Mouse (Mus musculus) megakaryocyte-erythroid progenitor cell, adult 5-6 weeks (primary cell): ENCODE measurements around the gene Sptan1. TPM values are rescaled to one million over a fixed set of nuclear protein-coding genes. Genes with fewer than 3 reads are reported as not detected.
A peak's percentile ranks its signal among the peaks of the same experiment; 100 is the strongest.

ENCODE experiments used
- ATAC-seq: replicated peaks from 2 replicates; pipeline ENCODE4 v1.8.0; 2016; ENCODE audit warnings: mild to moderate bottlenecking, inconsistent platforms; ENCODE audit not compliant: severe bottlenecking, poor library complexity, low FRiP score, low TSS enrichment
- total RNA-seq, 2 experiments: library from RNA; stranded (forward) in 1 of 2; stranded (reverse) in 1 of 2; fragments of 200-1000, 215-1000 nt in 1 of 2; fragments of >200 nt in 1 of 2; fragmentation: Nextera tagmentation in 1 of 2; gene quantifications; 2 replicates each; pipeline ENCODE4 v1.2.3; 2014 to 2017

Sptan1 gene
- total RNA-seq, 2 experiments from 2014 or later, result 5.2 to 9.7 TPM

- ATAC-seq, result peak; percentile 68
These were observed 112.4 kb downstream of the Sptan1 start, which contains the start of gene Pkn3 for GRCm38 (mm10) chr2:30077502-30078348. Pkn3 (plus strand) TSS chr2:30077684.

GRCm38 (mm10) chr2:30078349-30078712 lies 113.0 kb downstream of the Sptan1 start:
- ATAC-seq, result no peak

- ATAC-seq, result no peak
These were observed 113.4 kb downstream of the Sptan1 start for GRCm38 (mm10) chr2:30078760-30079159.

GRCm38 (mm10) chr2:30080181-30080800 lies 114.9 kb downstream of the Sptan1 start:
- ATAC-seq, result no peak

Other genes starting within 250 kb of the Sptan1 start
- not detected in 2 replicates for gene Gm13420, start 213.9 kb upstream of the Sptan1 start, total RNA-seq (2014; fragmentation: Nextera tagmentation)
- gene Gm13420, start 213.9 kb upstream of the Sptan1 start, total RNA-seq (2017), result not detected in 2 replicates
- gene Gm13547, start 206.2 kb upstream of the Sptan1 start, total RNA-seq (2014; fragmentation: Nextera tagmentation), result 3.6 TPM in 1 of 2 replicates, not detected in the other
- not detected in 2 replicates for gene Gm13547, start 206.2 kb upstream of the Sptan1 start, total RNA-seq (2017)
- 13.6 and 20.9 TPM in 2 replicates for gene Coq4, start 178.1 kb upstream of the Sptan1 start, total RNA-seq (2014; fragmentation: Nextera tagmentation)
- gene Coq4, start 178.1 kb upstream of the Sptan1 start, total RNA-seq (2017), result 4.2 and 7.2 TPM in 2 replicates
- gene Trub2, start 177.1 kb upstream of the Sptan1 start, total RNA-seq (2014; fragmentation: Nextera tagmentation), result 36.2 and 44.9 TPM in 2 replicates
- gene Trub2, start 177.1 kb upstream of the Sptan1 start, total RNA-seq (2017), result 28.5 and 65.2 TPM in 2 replicates
- 3.6 and 5.5 TPM in 2 replicates for gene Slc27a4, start 162.9 kb upstream of the Sptan1 start, total RNA-seq (2014; fragmentation: Nextera tagmentation)
- gene Slc27a4, start 162.9 kb upstream of the Sptan1 start, total RNA-seq (2017), result 2.1 and 3.3 TPM in 2 replicates
- 14.4 and 32.5 TPM in 2 replicates for gene Urm1, start 145.5 kb upstream of the Sptan1 start, total RNA-seq (2014; fragmentation: Nextera tagmentation)
- gene Urm1, start 145.5 kb upstream of the Sptan1 start, total RNA-seq (2017), result 15.8 and 24.9 TPM in 2 replicates
- 46.4 and 54.8 TPM in 2 replicates for gene Cercam, start 96.4 kb upstream of the Sptan1 start, total RNA-seq (2014; fragmentation: Nextera tagmentation)
- gene Cercam, start 96.4 kb upstream of the Sptan1 start, total RNA-seq (2017), result 13.8 and 22.0 TPM in 2 replicates
- 78.3 and 82.5 TPM in 2 replicates for gene Odf2, start 76.3 kb upstream of the Sptan1 start, total RNA-seq (2014; fragmentation: Nextera tagmentation)
- 70.1 and 83.6 TPM in 2 replicates for gene Odf2, start 76.3 kb upstream of the Sptan1 start, total RNA-seq (2017)
- gene Gle1, start 30.1 kb upstream of the Sptan1 start, total RNA-seq (2014; fragmentation: Nextera tagmentation), result 39.1 and 52.0 TPM in 2 replicates
- 64.5 and 72.1 TPM in 2 replicates for gene Gle1, start 30.1 kb upstream of the Sptan1 start, total RNA-seq (2017)
- 18.8 and 31.6 TPM in 2 replicates for gene Wdr34, start 83.3 kb downstream of the Sptan1 start, total RNA-seq (2014; fragmentation: Nextera tagmentation)
- gene Wdr34, start 83.3 kb downstream of the Sptan1 start, total RNA-seq (2017), result 8.5 and 14.7 TPM in 2 replicates
- gene Set, start 91.8 kb downstream of the Sptan1 start, total RNA-seq (2014; fragmentation: Nextera tagmentation), result 403 and 560 TPM in 2 replicates
- gene Set, start 91.8 kb downstream of the Sptan1 start, total RNA-seq (2017), result 1,507 and 2,355 TPM in 2 replicates
- gene Pkn3, start 112.1 kb downstream of the Sptan1 start, total RNA-seq (2014; fragmentation: Nextera tagmentation), result 6.9 and 11.7 TPM in 2 replicates
- gene Pkn3, start 112.1 kb downstream of the Sptan1 start, total RNA-seq (2017), result 2.4 and 3.9 TPM in 2 replicates
- gene Zdhhc12, start 128.1 kb downstream of the Sptan1 start, total RNA-seq (2014; fragmentation: Nextera tagmentation), result 9.6 and 25.4 TPM in 2 replicates
- gene Zdhhc12, start 128.1 kb downstream of the Sptan1 start, total RNA-seq (2017), result 2.9 and 6.5 TPM in 2 replicates
- 33.7 and 37.8 TPM in 2 replicates for gene Zer1, start 159.0 kb downstream of the Sptan1 start, total RNA-seq (2014; fragmentation: Nextera tagmentation)
- gene Zer1, start 159.0 kb downstream of the Sptan1 start, total RNA-seq (2017), result 7.5 and 8.3 TPM in 2 replicates
- gene Tbc1d13, start 168.2 kb downstream of the Sptan1 start, total RNA-seq (2014; fragmentation: Nextera tagmentation), result 39.9 and 48.0 TPM in 2 replicates
- 22.5 and 36.4 TPM in 2 replicates for gene Tbc1d13, start 168.2 kb downstream of the Sptan1 start, total RNA-seq (2017)
- gene Endog, start 205.9 kb downstream of the Sptan1 start, total RNA-seq (2014; fragmentation: Nextera tagmentation), result 20.8 and 22.3 TPM in 2 replicates
- 1.3 and 6.3 TPM in 2 replicates for gene Endog, start 205.9 kb downstream of the Sptan1 start, total RNA-seq (2017)
- gene Spout1, start 212.9 kb downstream of the Sptan1 start, total RNA-seq (2014; fragmentation: Nextera tagmentation), result 43.4 and 53.4 TPM in 2 replicates
- 34.2 and 39.7 TPM in 2 replicates for gene Spout1, start 212.9 kb downstream of the Sptan1 start, total RNA-seq (2017)
- 16.1 and 17.2 TPM in 2 replicates for gene Kyat1, start 240.3 kb downstream of the Sptan1 start, total RNA-seq (2014; fragmentation: Nextera tagmentation)
- 15.9 and 19.4 TPM in 2 replicates for gene Kyat1, start 240.3 kb downstream of the Sptan1 start, total RNA-seq (2017)